Mouse (Mus musculus) heart, embryonic 14.5 days (tissue): ENCODE measurements at regions not wholly inside any gene's neighbourhood (a gene's known extent, or its start where the extent isn't known, plus 50 kb on each side); places are given as distances from the start of the nearest gene placed in this dataset.

Experiments
- ATAC-seq: fragments of 200-750 bp; cut with Nextera tagmentation; 2 replicates; pipeline ENCODE4 v1.8.0; 2017; ENCODE audit warnings: low read depth, moderate TSS enrichment; ENCODE audit not compliant: insufficient number of reproducible peaks, insufficient read depth, low FRiP score
- H3K27ac ChIP-seq, 2 experiments: fragments of 200-500 bp in 1 of 2; fragments of 300-500 bp in 1 of 2; sonication (generic) in 1 of 2; replicated peaks in 1 of 2; 2 replicates each; pipeline ENCODE4 v1.5.1; 2012 to 2014; ENCODE audit warnings: low read depth in 2 of 2, low read length in 2 of 2, control low read depth in 1 of 2, mild to moderate bottlenecking in 1 of 2, mixed read lengths in 1 of 2; ENCODE audit not compliant: control insufficient read depth in 1 of 2, insufficient read depth in 1 of 2
- H3K27me3 ChIP-seq: fragments of 300-500 bp; sonication (generic); 2 replicates; pipeline ENCODE4 v1.6.1; 2014; ENCODE audit warnings: mild to moderate bottlenecking, low read length, control low read depth; ENCODE audit not compliant: control insufficient read depth, insufficient read depth
- H3K36me3 ChIP-seq: fragments of 300-500 bp; sonication (generic); 2 replicates; pipeline ENCODE4 v1.6.1; 2014; ENCODE audit warnings: mild to moderate bottlenecking, control low read depth, low read length, mixed read lengths; ENCODE audit not compliant: control insufficient read depth, insufficient read depth
- H3K4me1 ChIP-seq, 2 experiments: fragments of 200-500 bp in 1 of 2; fragments of 300-500 bp in 1 of 2; sonication (generic) in 1 of 2; 2 replicates each; pipeline ENCODE4 v1.6.1; 2012 to 2014; ENCODE audit warnings: low read length in 2 of 2, control low read depth in 1 of 2, mixed read lengths in 1 of 2; ENCODE audit not compliant: control insufficient read depth in 2 of 2, insufficient read depth in 2 of 2
- H3K4me2 ChIP-seq: fragments of 300-500 bp; sonication (generic); 2 replicates; pipeline ENCODE4 v1.6.1; 2014; ENCODE audit warnings: mild to moderate bottlenecking, low read length
- H3K4me3 ChIP-seq, 2 experiments: fragments of 200-500 bp in 1 of 2; fragments of 300-500 bp in 1 of 2; sonication (generic) in 1 of 2; 2 replicates each; pipeline ENCODE4 v1.5.1; 2012 to 2014; ENCODE audit warnings: low read length in 2 of 2, mild to moderate bottlenecking in 2 of 2, control low read depth in 1 of 2, low read depth in 1 of 2, moderate library complexity in 1 of 2; ENCODE audit not compliant: control insufficient read depth in 1 of 2, insufficient read depth in 1 of 2
- H3K9ac ChIP-seq: fragments of 300-500 bp; sonication (generic); 2 replicates; pipeline ENCODE4 v1.6.1; 2014; ENCODE audit warnings: mild to moderate bottlenecking, low read length
- H3K9me3 ChIP-seq: fragments of 300-500 bp; sonication (generic); 2 replicates; pipeline ENCODE4 v1.6.1; 2016; ENCODE audit warnings: low read length, control low read depth; ENCODE audit not compliant: control insufficient read depth
- WGBS: fragments of 180-500 bp; shearing (Covaris S2); extraction: QIAGEN DNeasy Blood & Tissue Kit; methylation state at CpG from one replicate; pipeline ENCODE4 v1.1.7; 2014; 5-methylcytosine and 5-hydroxymethylcytosine counted together

- no peak for ATAC-seq
- Histone ChIP-seq H3K9ac (no peak overlapping the region), H3K4me1 (no peaks in the 10 kb centered on the region), H3K27me3 (no peaks in the 10 kb centered on the region), H3K4me2 (no peak overlapping the region), H3K9me3 (no peaks in the 10 kb centered on the region), H3K4me3 (no peak overlapping the region), H3K27ac (no peak overlapping the region), H3K36me3 (no peaks in the 10 kb centered on the region)
- 76% methylated on average over 3 of the region's 3 CpGs for WGBS
These were observed 81.0 kb upstream of the Syt6 start for GRCm38 (mm10) chr3:103494043-103494442.

GRCm38 (mm10) chr3:103496083-103496482, 78.9 kb upstream of the Syt6 start:
- Histone ChIP-seq H3K9ac (no peak overlapping the region), H3K4me3 (no peak overlapping the region), H3K27me3 (no peaks in the 10 kb centered on the region), H3K9me3 (no peaks in the 10 kb centered on the region), H3K27ac (no peak overlapping the region), H3K4me2 (no peak overlapping the region), H3K36me3 (no peaks in the 10 kb centered on the region), H3K4me1 (no peaks in the 10 kb centered on the region)
- no peak for ATAC-seq
- WGBS, result 85% methylated on average over 6 of the region's 6 CpGs

GRCm38 (mm10) chr3:103496683-103497082, 78.3 kb upstream of the Syt6 start:
- Histone ChIP-seq H3K9ac (no peak overlapping the region), H3K27me3 (no peaks in the 10 kb centered on the region), H3K9me3 (no peaks in the 10 kb centered on the region), H3K27ac (no peak overlapping the region), H3K4me2 (no peak overlapping the region), H3K4me3 (no peak overlapping the region), H3K36me3 (no peaks in the 10 kb centered on the region), H3K4me1 (no peaks in the 10 kb centered on the region)
- no peak for ATAC-seq
- 74% methylated on average over 3 of the region's 3 CpGs for WGBS

- WGBS, result 81% methylated on average over 3 of the region's 3 CpGs
- no peaks in the 10 kb centered on the region for H3K9me3 ChIP-seq
- ATAC-seq, result no peak
These were observed 77.3 kb upstream of the Syt6 start for GRCm38 (mm10) chr3:103497696-103498095.

GRCm38 (mm10) chr3:103498458-103498857, 76.6 kb upstream of the Syt6 start:
- H3K4me2 ChIP-seq, result no peak overlapping the region
- H3K27me3 ChIP-seq, result no peaks in the 10 kb centered on the region
- no peak for ATAC-seq
- no peak overlapping the region for H3K9ac ChIP-seq
- no peak overlapping the region for H3K27ac ChIP-seq
- H3K4me1 ChIP-seq, result no peaks in the 10 kb centered on the region
- H3K36me3 ChIP-seq, result no peaks in the 10 kb centered on the region
- H3K9me3 ChIP-seq, result no peaks in the 10 kb centered on the region
- 88% methylated on average over 4 of the region's 4 CpGs for WGBS
- H3K4me3 ChIP-seq, result no peak overlapping the region

More at GRCm38 (mm10) chr3:103497696-103498095, 77.3 kb upstream of the Syt6 start:
- Histone ChIP-seq H3K4me1 (no peaks in the 10 kb centered on the region), H3K4me2 (no peak overlapping the region), H3K36me3 (no peaks in the 10 kb centered on the region), H3K9ac (no peak overlapping the region), H3K4me3 (no peak overlapping the region), H3K27me3 (no peaks in the 10 kb centered on the region), H3K27ac (no peak overlapping the region)

- H3K9me3 ChIP-seq, result no peaks in the 10 kb centered on the region
- no peak for ATAC-seq
- whole genome bisulfite sequencing, result 50% methylated on average over 1 of the region's 1 CpGs
These were observed 75.2 kb upstream of the Syt6 start for GRCm38 (mm10) chr3:103499801-103500200.

GRCm38 (mm10) chr3:103500366-103500765, 74.7 kb upstream of the Syt6 start:
- H3K4me1 ChIP-seq, result no peaks in the 10 kb centered on the region
- no peak overlapping the region for H3K4me2 ChIP-seq
- WGBS, result 67% methylated on average over 4 of the region's 4 CpGs
- no peak overlapping the region for H3K9ac ChIP-seq
- H3K4me3 ChIP-seq, result no peak overlapping the region
- H3K36me3 ChIP-seq, result no peaks in the 10 kb centered on the region
- H3K27me3 ChIP-seq, result no peaks in the 10 kb centered on the region
- H3K9me3 ChIP-seq, result no peaks in the 10 kb centered on the region
- ATAC-seq, result no peak
- no peak overlapping the region for H3K27ac ChIP-seq

More at GRCm38 (mm10) chr3:103499801-103500200, 75.2 kb upstream of the Syt6 start:
- Histone ChIP-seq H3K9ac (no peak overlapping the region), H3K27me3 (no peaks in the 10 kb centered on the region), H3K4me1 (no peaks in the 10 kb centered on the region), H3K4me3 (no peak overlapping the region), H3K4me2 (no peak overlapping the region), H3K36me3 (no peaks in the 10 kb centered on the region), H3K27ac (no peak overlapping the region)

GRCm38 (mm10) chr3:103504160-103504559, 70.9 kb upstream of the Syt6 start:
- no peaks in the 10 kb centered on the region for H3K4me1 ChIP-seq
- no peaks in the 10 kb centered on the region for H3K27me3 ChIP-seq
- H3K9ac ChIP-seq, result no peak overlapping the region
- no peak overlapping the region for H3K4me2 ChIP-seq
- no peaks in the 10 kb centered on the region for H3K36me3 ChIP-seq
- H3K9me3 ChIP-seq, result no peaks in the 10 kb centered on the region
- WGBS, result 76% methylated on average over 3 of the region's 3 CpGs
- no peak for ATAC-seq
- H3K27ac ChIP-seq, result no peak overlapping the region
- no peak overlapping the region for H3K4me3 ChIP-seq
